Mouse (Mus musculus) bone marrow, adult 2 months (tissue): ENCODE data around the gene Rps23.

Experiments
- CTCF ChIP-seq: fragments of 200-500 bp; IDR thresholded peaks from 2 replicates; pipeline ENCODE4 v1.5.1; 2011; ENCODE audit warnings: low read length, control low read depth; ENCODE audit not compliant: control insufficient read depth, insufficient read depth
- POLR2A ChIP-seq: fragments of 200-500 bp; IDR thresholded peaks from 2 replicates; pipeline ENCODE4 v1.6.1; 2011; ENCODE audit warnings: low read depth, mild to moderate bottlenecking, control low read depth, low read length, borderline replicate concordance; ENCODE audit not compliant: control insufficient read depth

- TF ChIP-seq CTCF (no peak), POLR2A (no peak)
Measured at GRCm38 (mm10) chr13:90912760-90913674, 9.7 kb upstream of the Rps23 start.
